Mouse (Mus musculus) adrenal gland, postnatal 25 days (tissue): Measurements from ENCODE around the gene Gm21858. TPM values are rescaled to one million over a fixed set of nuclear protein-coding genes. Genes with fewer than 3 reads are reported as not detected.
"Not testable (repeated sequence)": the region's sequence is repeated elsewhere in the genome, so short reads cannot be mapped to it uniquely, and the experiment has no call there.

Experiments
- DNase-seq: peaks from one replicate; pipeline ENCODE4 v3.0.0; 2021; ENCODE audit warnings: mixed read lengths
- long read RNA-seq: library from polyadenylated mRNA; stranded (forward); transcript quantifications from one replicate; pipeline ENCODE4 v2.0.0, GENCODE M21; 2021
- total RNA-seq: library from RNA; stranded (reverse); gene quantifications from 2 replicates; pipeline ENCODE4 v1.2.3, GENCODE M21; 2021

Gm21858 gene
- total RNA-seq = not detected in 2 replicates
- long read RNA-seq = 0 reads

DNA sequence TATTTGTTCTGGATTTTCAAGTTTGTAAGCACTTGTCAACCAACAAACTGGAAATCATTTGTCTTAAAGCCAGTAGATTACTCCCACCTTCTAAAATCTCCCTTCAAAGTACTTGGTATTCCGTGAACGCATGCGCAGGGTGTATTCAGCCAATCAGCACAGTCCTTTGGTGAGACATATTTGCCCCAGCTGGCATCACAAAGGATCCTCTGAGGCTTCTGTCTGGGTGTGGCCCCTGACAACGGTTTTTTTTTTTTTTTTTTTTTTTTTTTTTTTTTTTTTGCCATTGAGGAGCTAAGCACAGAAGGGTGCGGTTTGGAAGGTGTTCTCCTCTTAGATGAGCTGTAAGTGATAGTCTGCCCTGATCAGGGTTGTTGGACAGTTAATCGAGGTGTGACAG, at the start of gene Gm21858:
Gene Gm21858 (plus strand): TSS at position 301 of the 400 bp plus-strand sequence.
- DNase-seq = not testable (repeated sequence)
